Mouse (Mus musculus): ENCODE results near the gene Asic5.

GRCm38 (mm10) chr3:81989692-81990141, 7.6 kb downstream of the Asic5 start:
- TF ChIP-seq E2F4 (IDR thresholded peaks at IDR 0.05; ENCODE audit: insufficient read depth) = no peak
- TF ChIP-seq POLR2A (IDR thresholded peaks at IDR 0.05; ENCODE audit: insufficient read length, low read depth) = no peak
- TF ChIP-seq MAX (IDR thresholded peaks at IDR 0.05; ENCODE audit: low read depth) = no peak
- no peak for TF ChIP-seq TCF12 (IDR thresholded peaks at IDR 0.05; ENCODE audit: insufficient read depth, poor library complexity, severe bottlenecking)
